Mouse (Mus musculus): ENCODE data around the gene Ptbp2. TPM values are rescaled to one million over a fixed set of nuclear protein-coding genes. Genes with fewer than 3 reads are reported as not detected.

Ptbp2 gene
- total and polyA plus RNA-seq, 3 experiments, result 17.7 to 35.9 (median 29.8) TPM

GRCm38 (mm10) chr3:119778431-119778830 lies 5.8 kb downstream of the Ptbp2 start:
- dilution Hi-C loops (cut with MboI; ENCODE audit: extremely low pct_ligation_motif_present, extremely low pct_unique_long_range_greater_than_20kb, low sequenced_read_pairs), result no loop called here
- Histone ChIP-seq H3K4me2 (ENCODE audit: insufficient read depth, low read depth, poor library complexity, severe bottlenecking) (no peak overlapping the region), H3K27me3 (replicated peaks) (no peaks in the 10 kb centered on the region)

GRCm38 (mm10) chr3:119776129-119776528 lies 8.1 kb downstream of the Ptbp2 start:
- Histone ChIP-seq H3K4me1 (ENCODE audit: control insufficient read depth in 1 of 2, insufficient read depth in 2 of 2) (peaks cover 7 to 39% of the 10 kb centered on the region in 2 experiments), H3K4me3 (replicated peaks in 1 of 3; ENCODE audit: low read depth in 2 of 3, low read length in 2 of 3, poor library complexity in 1 of 3) (no peak overlapping the region)

More at GRCm38 (mm10) chr3:119778431-119778830, 5.8 kb downstream of the Ptbp2 start:
- no peak overlapping the region for H3K9ac ChIP-seq (ENCODE audit: insufficient read depth, low read depth)
- peaks cover 4 to 21% of the 10 kb centered on the region in 2 experiments for H3K36me3 ChIP-seq (replicated peaks in 1 of 2; ENCODE audit: control insufficient read depth in 1 of 2, insufficient read depth in 1 of 2, low read length in 1 of 2)
- peaks cover 7 to 30% of the 10 kb centered on the region in 2 experiments for H3K4me1 ChIP-seq (ENCODE audit: control insufficient read depth in 1 of 2, insufficient read depth in 2 of 2)
- peaks cover 45% of the 10 kb centered on the region for H3K79me2 ChIP-seq (replicated peaks; ENCODE audit: control insufficient read depth, extremely low read depth, insufficient read depth, poor library complexity, severe bottlenecking)
- no peak overlapping the region for H3K27ac ChIP-seq (ENCODE audit: insufficient read depth, low read depth)
- H3K9me3 ChIP-seq (replicated peaks; ENCODE audit: low read length), result no peaks in the 10 kb centered on the region
- in situ Hi-C loops (cut with MboI; ENCODE audit: low pct_ligation_motif_present, low pct_unique_long_range_greater_than_20kb, low sequenced_read_pairs), result no loop called here
- no peak for DNase-seq (ENCODE audit: extremely low read depth)
- TF ChIP-seq MAZ (IDR thresholded peaks at IDR 0.05; ENCODE audit: low read depth, low read length) (no peak), POLR2AphosphoS2 (IDR thresholded peaks at IDR 0.05; ENCODE audit: low read depth, low read length) (no peak), USF2 (conservative IDR thresholded peaks at IDR 0.05; ENCODE audit: low read depth, low read length) (no peak), HCFC1 (IDR thresholded peaks at IDR 0.05; ENCODE audit: low read depth, low read length) (no peak)
- no peak overlapping the region for H3K4me3 ChIP-seq (replicated peaks in 1 of 3; ENCODE audit: low read depth in 2 of 3, low read length in 2 of 3, poor library complexity in 1 of 3)

GRCm38 (mm10) chr3:119772789-119773188 lies 11.5 kb downstream of the Ptbp2 start:
- H3K4me1 ChIP-seq (ENCODE audit: control insufficient read depth in 1 of 2, insufficient read depth in 2 of 2), result peaks cover 0 to 16% of the 10 kb centered on the region in 2 experiments; a peak in 2 of 4 replicates
- H3K4me3 ChIP-seq (replicated peaks in 1 of 3; ENCODE audit: low read depth in 2 of 3, low read length in 2 of 3, poor library complexity in 1 of 3), result no peak overlapping the region
- in situ Hi-C loops (cut with MboI; ENCODE audit: low pct_ligation_motif_present, low pct_unique_long_range_greater_than_20kb, low sequenced_read_pairs), result no loop called here
- no peaks in the 10 kb centered on the region for H3K27me3 ChIP-seq (replicated peaks)
- TF ChIP-seq IRF4 (IDR thresholded peaks at IDR 0.05; ENCODE audit: low read depth, low read length) (no peak), E2F4 (IDR thresholded peaks at IDR 0.05; ENCODE audit: insufficient replicate concordance, low read depth, low read length) (no peak), RCOR1 (conservative IDR thresholded peaks at IDR 0.05; ENCODE audit: low read depth, low read length) (no peak), BHLHE40 (IDR thresholded peaks at IDR 0.05; ENCODE audit: low read depth, low read length) (no peak)
- no peak overlapping the region for H3K9ac ChIP-seq (ENCODE audit: insufficient read depth, low read depth)
- H3K4me2 ChIP-seq (ENCODE audit: insufficient read depth, low read depth, poor library complexity, severe bottlenecking), result no peak overlapping the region
- dilution Hi-C loops (cut with MboI; ENCODE audit: extremely low pct_ligation_motif_present, extremely low pct_unique_long_range_greater_than_20kb, low sequenced_read_pairs), result no loop called here
- H3K9me3 ChIP-seq (replicated peaks; ENCODE audit: low read length), result peaks cover 2% of the 10 kb centered on the region
- peaks cover 32% of the 10 kb centered on the region for H3K79me2 ChIP-seq (replicated peaks; ENCODE audit: control insufficient read depth, extremely low read depth, insufficient read depth, poor library complexity, severe bottlenecking)
- no peak for DNase-seq (ENCODE audit: extremely low read depth)
- H3K27ac ChIP-seq (ENCODE audit: insufficient read depth, low read depth), result no peak overlapping the region
- H3K36me3 ChIP-seq (replicated peaks in 1 of 2; ENCODE audit: control insufficient read depth in 1 of 2, insufficient read depth in 1 of 2, low read length in 1 of 2), result peaks cover 8 to 24% of the 10 kb centered on the region in 2 experiments

More at GRCm38 (mm10) chr3:119776129-119776528, 8.1 kb downstream of the Ptbp2 start:
- no peak overlapping the region for H3K27ac ChIP-seq (ENCODE audit: insufficient read depth, low read depth)
- peaks cover 4 to 23% of the 10 kb centered on the region in 2 experiments for H3K36me3 ChIP-seq (replicated peaks in 1 of 2; ENCODE audit: control insufficient read depth in 1 of 2, insufficient read depth in 1 of 2, low read length in 1 of 2)
- no peak overlapping the region for H3K9ac ChIP-seq (ENCODE audit: insufficient read depth, low read depth)
- TF ChIP-seq ETS1 (conservative IDR thresholded peaks at IDR 0.05; ENCODE audit: low read depth, low read length) (no peak), BHLHE40 (IDR thresholded peaks at IDR 0.05; ENCODE audit: low read depth, low read length) (no peak), ZC3H11A (IDR thresholded peaks at IDR 0.05; ENCODE audit: low read depth, low read length) (no peak), RAD21 (IDR thresholded peaks at IDR 0.05; ENCODE audit: low read depth, low read length) (no peak), UBTF (IDR thresholded peaks at IDR 0.05; ENCODE audit: low read depth, low read length) (no peak), RCOR1 (conservative IDR thresholded peaks at IDR 0.05; ENCODE audit: low read depth, low read length) (no peak), USF2 (conservative IDR thresholded peaks at IDR 0.05; ENCODE audit: low read depth, low read length) (no peak), USF1 (IDR thresholded peaks at IDR 0.05; ENCODE audit: low read depth, low read length) (no peak), NRF1 (IDR thresholded peaks at IDR 0.05; ENCODE audit: low read depth, low read length) (no peak)
- H3K27me3 ChIP-seq (replicated peaks), result no peaks in the 10 kb centered on the region
- dilution Hi-C loops (cut with MboI; ENCODE audit: extremely low pct_ligation_motif_present, extremely low pct_unique_long_range_greater_than_20kb, low sequenced_read_pairs), result no loop called here
- in situ Hi-C loops (cut with MboI; ENCODE audit: low pct_ligation_motif_present, low pct_unique_long_range_greater_than_20kb, low sequenced_read_pairs), result no loop called here
- DNase-seq (ENCODE audit: extremely low read depth), result no peak
- H3K9me3 ChIP-seq (replicated peaks; ENCODE audit: low read length), result no peaks in the 10 kb centered on the region
- H3K4me2 ChIP-seq (ENCODE audit: insufficient read depth, low read depth, poor library complexity, severe bottlenecking), result no peak overlapping the region
- peaks cover 38% of the 10 kb centered on the region for H3K79me2 ChIP-seq (replicated peaks; ENCODE audit: control insufficient read depth, extremely low read depth, insufficient read depth, poor library complexity, severe bottlenecking)

All from CH12.LX (cell line).